Comparison of ENCODE assay signal across 8 mouse cellular contexts in genomic region chr8:123924719-123925118, GRCm38 (mm10). TPM values are rescaled to one million over a fixed set of nuclear protein-coding genes. Genes with fewer than 3 reads are reported as not detected.
DNase-seq lines count a peak whose midpoint lies in the region; ATAC-seq and TF ChIP-seq lines count a peak whose summit lies in the region.

No protein-coding gene starts in this region.

- peak; percentile 87 to 90 for DNase-seq in B cell, adult 2 months
- DNase-seq in kidney, postnatal 0 days (ENCODE audit: low spot score), result peak; percentile 94
- DNase-seq in liver, embryonic 11.5 days (ENCODE audit: low spot score), result peak; percentile 62
- DNase-seq in neural tube, embryonic 10.5 days (ENCODE audit: extremely low spot score, low spot score), result peak; percentile 72

- H3K9ac ChIP-seq in embryonic facial prominence, embryonic 15.5 days, result no peak overlapping the region
- H3K9ac ChIP-seq in heart, embryonic 11.5 days (ENCODE audit: low read depth, low read length), result no peak overlapping the region
- no peak overlapping the region for H3K9ac ChIP-seq in kidney, postnatal 0 days (ENCODE audit: low read depth, low read length)
- no peak overlapping the region for H3K9ac ChIP-seq in liver, embryonic 11.5 days (ENCODE audit: low read depth, low read length)
- H3K9ac ChIP-seq in stomach, embryonic 16.5 days (ENCODE audit: low read length), result no peak overlapping the region

- peak; percentile 96 for TF ChIP-seq CTCF in bone marrow, adult 2 months (IDR thresholded peaks at IDR 0.05; ENCODE audit: control insufficient read depth, insufficient read depth, low read length)
- peak; percentile 97 for TF ChIP-seq CTCF in kidney, postnatal 0 days (IDR thresholded peaks at IDR 0.05; ENCODE audit: low read depth)

- H3K36me3 ChIP-seq in embryonic facial prominence, embryonic 15.5 days, result peaks cover 78% of the 10 kb centered on the region
- peaks cover 24% of the 10 kb centered on the region for H3K36me3 ChIP-seq in heart, embryonic 11.5 days (ENCODE audit: control insufficient read depth, insufficient read depth, low read length)
- H3K36me3 ChIP-seq in kidney, postnatal 0 days (ENCODE audit: insufficient read depth, low read length), result peaks cover 54% of the 10 kb centered on the region
- H3K36me3 ChIP-seq in liver, embryonic 11.5 days (ENCODE audit: control insufficient read depth, insufficient read depth, low read length), result peaks cover 39% of the 10 kb centered on the region
- peaks cover 25% of the 10 kb centered on the region for H3K36me3 ChIP-seq in stomach, embryonic 16.5 days (ENCODE audit: control insufficient read depth, insufficient read depth, low read length)

- H3K9me3 ChIP-seq in embryonic facial prominence, embryonic 15.5 days (replicated peaks), result no peaks in the 10 kb centered on the region
- H3K9me3 ChIP-seq in heart, embryonic 11.5 days (replicated peaks; ENCODE audit: control insufficient read depth, low read length), result no peaks in the 10 kb centered on the region
- no peaks in the 10 kb centered on the region for H3K9me3 ChIP-seq in kidney, postnatal 0 days (replicated peaks; ENCODE audit: low read length)
- no peaks in the 10 kb centered on the region for H3K9me3 ChIP-seq in liver, embryonic 11.5 days (ENCODE audit: control insufficient read depth, low read length)
- no peaks in the 10 kb centered on the region for H3K9me3 ChIP-seq in stomach, embryonic 16.5 days (replicated peaks; ENCODE audit: control insufficient read depth, low read length)

- no peak overlapping the region for H3K4me3 ChIP-seq in bone marrow, adult 2 months (replicated peaks; ENCODE audit: control insufficient read depth, low read depth, low read length)
- no peak overlapping the region for H3K4me3 ChIP-seq in embryonic facial prominence, embryonic 15.5 days (replicated peaks)
- no peak overlapping the region for H3K4me3 ChIP-seq in heart, embryonic 11.5 days (ENCODE audit: low read depth, low read length)
- H3K4me3 ChIP-seq in kidney, postnatal 0 days (replicated peaks; ENCODE audit: low read depth, low read length), result no peak overlapping the region
- H3K4me3 ChIP-seq in liver, embryonic 11.5 days (ENCODE audit: low read depth, low read length), result no peak overlapping the region
- H3K4me3 ChIP-seq in stomach, embryonic 16.5 days (replicated peaks; ENCODE audit: low read length), result no peak overlapping the region

- no peaks in the 10 kb centered on the region for H3K27me3 ChIP-seq in embryonic facial prominence, embryonic 15.5 days
- no peaks in the 10 kb centered on the region for H3K27me3 ChIP-seq in heart, embryonic 11.5 days (ENCODE audit: control insufficient read depth, insufficient read depth, low read length)
- H3K27me3 ChIP-seq in kidney, postnatal 0 days (ENCODE audit: insufficient read depth, low read length), result no peaks in the 10 kb centered on the region
- H3K27me3 ChIP-seq in liver, embryonic 11.5 days (replicated peaks; ENCODE audit: control insufficient read depth, insufficient read depth, low read length), result no peaks in the 10 kb centered on the region
- no peaks in the 10 kb centered on the region for H3K27me3 ChIP-seq in stomach, embryonic 16.5 days (ENCODE audit: control insufficient read depth, insufficient read depth, low read length)

- TF ChIP-seq POLR2A in bone marrow, adult 2 months (IDR thresholded peaks at IDR 0.05; ENCODE audit: borderline replicate concordance, control insufficient read depth, low read depth, low read length), result no peak

- peak; percentile 72 for ATAC-seq in embryonic facial prominence, embryonic 15.5 days (ENCODE audit: insufficient number of reproducible peaks, low FRiP score, low TSS enrichment, low read depth)
- peak; percentile 31; the same call in 1 of the 2 replicates for ATAC-seq in heart, embryonic 11.5 days (replicated peaks; ENCODE audit: insufficient number of reproducible peaks, low FRiP score, low TSS enrichment)
- ATAC-seq in kidney, postnatal 0 days (replicated peaks; ENCODE audit: low FRiP score, low read depth), result peak; percentile 80; the same call in 1 of the 2 replicates
- peak; percentile 76 for ATAC-seq in liver, embryonic 11.5 days (replicated peaks; ENCODE audit: low FRiP score)
- peak; percentile 77 for ATAC-seq in stomach, embryonic 16.5 days (ENCODE audit: insufficient read depth, low FRiP score)

- H3K4me1 ChIP-seq in bone marrow, adult 2 months (ENCODE audit: control insufficient read depth, insufficient read depth, low read length), result no peaks in the 10 kb centered on the region
- no peaks in the 10 kb centered on the region for H3K4me1 ChIP-seq in embryonic facial prominence, embryonic 15.5 days
- no peaks in the 10 kb centered on the region for H3K4me1 ChIP-seq in heart, embryonic 11.5 days (ENCODE audit: control insufficient read depth, insufficient read depth, low read length)
- no peaks in the 10 kb centered on the region for H3K4me1 ChIP-seq in kidney, postnatal 0 days (replicated peaks; ENCODE audit: insufficient read depth, low read length)
- no peaks in the 10 kb centered on the region for H3K4me1 ChIP-seq in liver, embryonic 11.5 days (replicated peaks; ENCODE audit: control insufficient read depth, insufficient read depth, low read length)
- H3K4me1 ChIP-seq in stomach, embryonic 16.5 days (ENCODE audit: control insufficient read depth, insufficient read depth, low read length), result no peaks in the 10 kb centered on the region

- no peak overlapping the region for H3K4me2 ChIP-seq in embryonic facial prominence, embryonic 15.5 days (replicated peaks)
- no peak overlapping the region for H3K4me2 ChIP-seq in heart, embryonic 11.5 days
- H3K4me2 ChIP-seq in kidney, postnatal 0 days (ENCODE audit: low read length), result no peak overlapping the region
- no peak overlapping the region for H3K4me2 ChIP-seq in liver, embryonic 11.5 days
- no peak overlapping the region for H3K4me2 ChIP-seq in stomach, embryonic 16.5 days (ENCODE audit: low read depth, low read length)

- 14% methylated on average over 2 of the region's 2 CpGs for WGBS in bone marrow, adult 2 months
- 14% methylated on average over 2 of the region's 2 CpGs for WGBS in embryonic facial prominence, embryonic 15.5 days
- WGBS in heart, embryonic 11.5 days (ENCODE audit: insufficient replicate concordance), result 14% methylated on average over 2 of the region's 2 CpGs
- WGBS in kidney, postnatal 0 days, result 12% methylated on average over 2 of the region's 2 CpGs
- WGBS in liver, embryonic 11.5 days, result 16% methylated on average over 2 of the region's 2 CpGs
- WGBS in stomach, embryonic 16.5 days, result 7% methylated on average over 2 of the region's 2 CpGs

- no peak overlapping the region for H3K27ac ChIP-seq in bone marrow, adult 2 months (ENCODE audit: control insufficient read depth, insufficient read depth, low read depth, low read length, poor library complexity)
- H3K27ac ChIP-seq in embryonic facial prominence, embryonic 15.5 days (replicated peaks), result no peak overlapping the region
- H3K27ac ChIP-seq in heart, embryonic 11.5 days (ENCODE audit: low read depth, low read length), result no peak overlapping the region
- H3K27ac ChIP-seq in kidney, postnatal 0 days, result no peak overlapping the region
- no peak overlapping the region for H3K27ac ChIP-seq in liver, embryonic 11.5 days (ENCODE audit: low read depth, low read length)
- H3K27ac ChIP-seq in stomach, embryonic 16.5 days (ENCODE audit: low read length), result no peak overlapping the region

RNA-seq across cellular contexts. Expression of gene Nup133, which starts 24.3 kb away (rescaled TPM):
- polyA plus RNA-seq in bone marrow, adult 2 months (2011; ENCODE audit: insufficient read depth, insufficient read length, low replicate concordance, missing spikeins), result 7.5 and 13.5 TPM in 2 replicates
- polyA plus RNA-seq in embryonic facial prominence, embryonic 15.5 days (2015; fragmentation: Nextera tagmentation; extraction: Ambion mirVana), result 27.3 and 29.6 TPM in 2 replicates
- 31.5 and 32.5 TPM in 2 replicates for polyA plus RNA-seq in heart, embryonic 11.5 days (2014; fragmentation: Nextera tagmentation; extraction: Ambion mirVana)
- 19.0 and 21.3 TPM in 2 replicates for polyA plus RNA-seq in kidney, postnatal 0 days (2015; fragmentation: Nextera tagmentation; extraction: Ambion mirVana)
- polyA plus RNA-seq in liver, embryonic 11.5 days (2014; fragmentation: Nextera tagmentation; extraction: Ambion mirVana), result 47.4 and 49.3 TPM in 2 replicates
- 28.3 and 29.7 TPM in 2 replicates for polyA plus RNA-seq in stomach, embryonic 16.5 days (2015; fragmentation: Nextera tagmentation; extraction: Ambion mirVana)

RNA-seq across cellular contexts. Expression of gene Acta1, which starts 30.2 kb away (rescaled TPM):
- 41.5 and 54.8 TPM in 2 replicates for polyA plus RNA-seq in bone marrow, adult 2 months (2011; ENCODE audit: insufficient read depth, insufficient read length, low replicate concordance, missing spikeins)
- 1,020 and 1,287 TPM in 2 replicates for polyA plus RNA-seq in embryonic facial prominence, embryonic 15.5 days (2015; fragmentation: Nextera tagmentation; extraction: Ambion mirVana)
- 558 and 581 TPM in 2 replicates for polyA plus RNA-seq in heart, embryonic 11.5 days (2014; fragmentation: Nextera tagmentation; extraction: Ambion mirVana)
- 1.8 and 2.4 TPM in 2 replicates for polyA plus RNA-seq in kidney, postnatal 0 days (2015; fragmentation: Nextera tagmentation; extraction: Ambion mirVana)
- 2.5 and 6.7 TPM in 2 replicates for polyA plus RNA-seq in liver, embryonic 11.5 days (2014; fragmentation: Nextera tagmentation; extraction: Ambion mirVana)
- polyA plus RNA-seq in stomach, embryonic 16.5 days (2015; fragmentation: Nextera tagmentation; extraction: Ambion mirVana), result 120 and 1,117 TPM in 2 replicates

RNA-seq across cellular contexts. Expression of gene Abcb10, which starts 58.2 kb away (rescaled TPM):
- polyA plus RNA-seq in bone marrow, adult 2 months (2011; ENCODE audit: insufficient read depth, insufficient read length, low replicate concordance, missing spikeins), result 78.8 and 100 TPM in 2 replicates
- 14.1 and 14.8 TPM in 2 replicates for polyA plus RNA-seq in embryonic facial prominence, embryonic 15.5 days (2015; fragmentation: Nextera tagmentation; extraction: Ambion mirVana)
- polyA plus RNA-seq in heart, embryonic 11.5 days (2014; fragmentation: Nextera tagmentation; extraction: Ambion mirVana), result 36.2 and 38.4 TPM in 2 replicates
- polyA plus RNA-seq in kidney, postnatal 0 days (2015; fragmentation: Nextera tagmentation; extraction: Ambion mirVana), result 14.4 and 15.5 TPM in 2 replicates
- 115 and 134 TPM in 2 replicates for polyA plus RNA-seq in liver, embryonic 11.5 days (2014; fragmentation: Nextera tagmentation; extraction: Ambion mirVana)
- polyA plus RNA-seq in stomach, embryonic 16.5 days (2015; fragmentation: Nextera tagmentation; extraction: Ambion mirVana), result 25.0 and 26.0 TPM in 2 replicates
